Mouse (Mus musculus) heart, embryonic 16.5 days (tissue): ENCODE measurements at regions not wholly inside any gene's neighbourhood (a gene's known extent, or its start where the extent isn't known, plus 50 kb on each side); places are given as distances from the start of the nearest gene placed in this dataset.

Experiments used
- ATAC-seq: fragments of 200-750 bp; cut with Nextera tagmentation; replicated peaks from 2 replicates; pipeline ENCODE4 v1.8.0; 2017; ENCODE audit warnings: moderate number of reproducible peaks; ENCODE audit not compliant: insufficient read depth, low FRiP score; ENCODE audit errors: extremely low read depth
- H3K27ac ChIP-seq: fragments of 300-500 bp; sonication (generic); 2 replicates; pipeline ENCODE4 v1.5.1; 2014; ENCODE audit warnings: mild to moderate bottlenecking, low read length, control low read depth, moderate library complexity
- H3K27me3 ChIP-seq: fragments of 300-500 bp; sonication (generic); 2 replicates; pipeline ENCODE4 v1.6.1; 2014; ENCODE audit warnings: low read length, mixed read lengths; ENCODE audit not compliant: control insufficient read depth, insufficient read depth
- H3K36me3 ChIP-seq: fragments of 300-500 bp; sonication (generic); 2 replicates; pipeline ENCODE4 v1.6.1; 2014; ENCODE audit not compliant: control insufficient read depth, insufficient read depth
- H3K4me1 ChIP-seq: fragments of 300-500 bp; sonication (generic); 2 replicates; pipeline ENCODE4 v1.6.1; 2014; ENCODE audit warnings: low read length, mixed read lengths; ENCODE audit not compliant: control insufficient read depth, insufficient read depth
- H3K4me2 ChIP-seq: fragments of 300-500 bp; sonication (generic); 2 replicates; pipeline ENCODE4 v1.6.1; 2014; ENCODE audit warnings: low read depth, mild to moderate bottlenecking, control low read depth, low read length
- H3K4me3 ChIP-seq: fragments of 300-500 bp; sonication (generic); 2 replicates; pipeline ENCODE4 v1.5.1; 2014; ENCODE audit warnings: mild to moderate bottlenecking, control low read depth, low read length
- H3K9ac ChIP-seq: fragments of 300-500 bp; sonication (generic); 2 replicates; pipeline ENCODE4 v1.6.1; 2014; ENCODE audit warnings: low read length, control low read depth
- H3K9me3 ChIP-seq: fragments of 300-500 bp; sonication (generic); replicated peaks from 2 replicates; pipeline ENCODE4 v1.6.1; 2016; ENCODE audit warnings: low read length; ENCODE audit not compliant: control insufficient read depth
- WGBS: fragments of 180-500 bp; shearing (Covaris S2); extraction: QIAGEN DNeasy Blood & Tissue Kit; methylation state at CpG from one replicate; pipeline ENCODE4 v1.1.7; 2014; 5-methylcytosine and 5-hydroxymethylcytosine counted together

DNA sequence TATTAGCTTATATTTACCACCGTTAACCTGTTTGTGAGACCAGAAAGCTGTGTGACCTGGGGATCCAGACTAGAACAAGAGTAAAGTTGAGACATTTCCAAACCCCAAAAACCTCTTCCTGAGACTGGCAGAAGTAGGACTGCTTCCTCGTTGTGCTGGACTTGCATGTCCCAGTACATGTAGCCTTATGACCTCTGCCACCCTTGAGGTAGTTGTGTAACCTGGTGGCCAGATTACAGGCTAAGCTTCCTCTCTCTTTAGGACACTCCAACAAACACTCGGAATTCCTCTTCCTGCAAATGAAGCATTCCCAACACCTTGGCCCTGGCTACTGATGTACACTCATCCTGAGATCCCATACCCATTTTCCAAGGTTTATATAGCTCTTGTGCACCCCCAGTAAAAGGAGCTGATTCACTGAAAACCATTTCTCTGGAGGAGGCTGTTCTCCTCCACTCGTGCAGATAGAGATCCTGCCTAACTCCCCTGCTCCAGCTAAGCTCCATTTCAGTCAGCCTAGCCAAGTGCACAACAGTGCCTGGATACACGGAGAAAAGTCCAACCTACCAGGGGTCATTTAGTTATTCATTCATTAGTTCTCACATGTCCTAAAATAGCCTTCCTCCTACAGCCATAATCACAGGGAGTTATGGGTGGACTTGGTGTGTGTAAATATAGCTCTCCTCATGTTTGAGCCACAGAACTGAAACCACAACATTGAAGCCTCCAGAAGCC lies 289.4 kb downstream of the Pmp22 start:
- Histone ChIP-seq H3K4me2 (no peak overlapping the region), H3K27me3 (no peaks in the 10 kb centered on the region)

DNA sequence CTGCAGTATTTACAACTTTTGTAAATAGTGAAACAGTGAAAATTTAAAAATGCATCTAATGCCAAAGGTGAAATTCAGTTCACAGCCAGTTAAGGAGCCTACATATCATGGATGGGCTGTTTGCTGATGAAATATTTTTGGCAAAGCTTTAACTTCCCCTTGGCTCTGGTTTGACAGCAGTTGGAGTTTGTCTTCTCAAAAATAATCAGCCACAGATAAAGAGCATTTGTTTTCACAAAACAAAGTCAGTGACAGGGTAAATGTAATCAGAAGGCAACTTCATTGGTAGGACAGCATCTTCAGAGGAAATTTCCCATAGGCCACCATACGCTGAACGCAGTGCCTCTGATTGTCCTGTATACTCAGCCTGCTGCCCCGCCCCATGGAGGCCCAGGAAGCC lies 291.6 kb downstream of the Pmp22 start:
- H3K9ac ChIP-seq, result no peak overlapping the region
- no peaks in the 10 kb centered on the region; the same call in 1 of the 2 replicates for H3K9me3 ChIP-seq
- no peak overlapping the region for H3K4me2 ChIP-seq
- no peaks in the 10 kb centered on the region for H3K27me3 ChIP-seq
- 61% methylated on average over 3 of the region's 3 CpGs for WGBS
- no peak for ATAC-seq
- H3K4me1 ChIP-seq, result peaks cover 4% of the 10 kb centered on the region
- no peaks in the 10 kb centered on the region for H3K36me3 ChIP-seq
- H3K4me3 ChIP-seq, result no peak overlapping the region
- no peak overlapping the region for H3K27ac ChIP-seq

More for the DNA sequence above, 289.4 kb downstream of the Pmp22 start:
- ATAC-seq, result no peak
- H3K4me1 ChIP-seq, result peaks cover 4% of the 10 kb centered on the region
- WGBS, result 61% methylated on average over 5 of the region's 5 CpGs
- no peak overlapping the region for H3K27ac ChIP-seq
- H3K36me3 ChIP-seq, result no peaks in the 10 kb centered on the region
- no peaks in the 10 kb centered on the region for H3K9me3 ChIP-seq
- no peak overlapping the region for H3K9ac ChIP-seq
- H3K4me3 ChIP-seq, result no peak overlapping the region

DNA sequence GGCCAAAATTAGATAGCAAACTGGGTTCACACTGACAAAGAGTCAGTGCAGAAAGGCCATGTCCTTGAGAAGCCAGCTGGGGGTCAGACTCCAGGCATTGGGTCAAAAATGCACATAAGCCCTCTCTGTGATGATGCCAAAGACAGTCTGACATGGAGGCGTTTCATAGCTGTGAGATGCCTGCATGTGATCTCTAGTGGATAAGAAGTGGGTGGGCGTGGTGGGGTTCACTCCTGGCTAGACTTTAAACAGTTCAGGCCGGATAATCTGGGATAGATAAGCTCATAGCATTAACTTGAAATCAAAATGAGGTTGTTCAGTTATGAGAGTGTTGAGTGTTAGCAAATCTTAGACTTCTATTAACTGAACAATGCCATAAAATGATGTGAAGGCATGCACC lies 293.3 kb downstream of the Pmp22 start:
- Histone ChIP-seq H3K4me1 (peaks cover 4% of the 10 kb centered on the region), H3K27me3 (no peaks in the 10 kb centered on the region), H3K4me2 (no peak overlapping the region), H3K9ac (no peak overlapping the region), H3K4me3 (no peak overlapping the region), H3K36me3 (no peaks in the 10 kb centered on the region), H3K27ac (no peak overlapping the region), H3K9me3 (no peaks in the 10 kb centered on the region; the same call in 1 of the 2 replicates)
- 31% methylated on average over 3 of the region's 3 CpGs for WGBS
- no peak for ATAC-seq

DNA sequence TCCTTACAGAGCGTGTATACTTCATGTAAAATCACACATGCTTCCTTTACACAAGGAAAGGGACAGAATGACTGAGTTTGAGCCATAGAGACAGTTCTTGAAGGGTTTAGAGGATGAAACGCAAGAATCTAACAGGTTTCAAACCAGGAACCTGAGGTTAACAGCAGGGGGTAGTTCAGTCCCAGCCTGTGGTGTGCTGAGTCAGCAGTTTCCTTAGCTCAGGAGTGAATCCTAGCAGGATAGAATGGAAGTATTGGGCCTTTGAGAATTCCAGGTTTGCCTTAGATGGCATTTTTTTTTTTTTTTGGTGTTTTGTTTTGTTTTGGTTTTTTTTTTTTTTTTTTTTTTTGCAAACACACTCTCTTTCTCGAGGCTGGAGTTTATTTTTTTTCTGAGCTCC lies 295.5 kb downstream of the Pmp22 start:
- H3K9me3 ChIP-seq, result no peaks in the 10 kb centered on the region; the same call in 1 of the 2 replicates
- no peaks in the 10 kb centered on the region for H3K27me3 ChIP-seq
- H3K4me1 ChIP-seq, result peaks cover 4% of the 10 kb centered on the region
- no peak overlapping the region for H3K4me3 ChIP-seq
- WGBS, result 71% methylated on average over 3 of the region's 3 CpGs
- no peak for ATAC-seq
- H3K4me2 ChIP-seq, result no peak overlapping the region
- H3K27ac ChIP-seq, result no peak overlapping the region
- no peaks in the 10 kb centered on the region for H3K36me3 ChIP-seq
- H3K9ac ChIP-seq, result no peak overlapping the region

DNA sequence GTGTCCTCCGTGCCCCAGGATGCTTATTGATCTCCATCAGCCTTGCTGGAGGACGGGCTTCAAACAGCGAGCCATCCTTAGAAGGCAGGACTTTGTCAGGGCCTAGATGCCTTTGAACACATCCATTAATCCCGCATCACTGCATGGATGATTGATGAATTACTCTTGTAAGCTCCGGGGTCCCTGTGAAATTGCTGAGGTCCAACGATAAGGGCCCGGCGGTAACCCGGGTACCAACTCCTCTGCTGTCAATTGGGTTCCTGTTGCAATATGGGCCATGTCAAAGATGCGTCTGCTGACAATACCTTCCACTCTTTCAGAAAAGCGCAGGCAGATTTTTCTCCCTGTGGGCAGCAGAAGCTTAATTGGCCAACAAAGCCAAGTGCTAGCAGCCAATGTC lies 297.0 kb downstream of the Pmp22 start:
- no peak overlapping the region for H3K4me3 ChIP-seq
- 67% methylated on average over 11 of the region's 11 CpGs for WGBS
- no peak overlapping the region for H3K9ac ChIP-seq
- peaks cover 4% of the 10 kb centered on the region for H3K4me1 ChIP-seq
- no peak for ATAC-seq
- H3K27ac ChIP-seq, result no peak overlapping the region
- no peaks in the 10 kb centered on the region; the same call in 1 of the 2 replicates for H3K9me3 ChIP-seq
- no peaks in the 10 kb centered on the region for H3K36me3 ChIP-seq
- no peak overlapping the region for H3K4me2 ChIP-seq
- H3K27me3 ChIP-seq, result no peaks in the 10 kb centered on the region

DNA sequence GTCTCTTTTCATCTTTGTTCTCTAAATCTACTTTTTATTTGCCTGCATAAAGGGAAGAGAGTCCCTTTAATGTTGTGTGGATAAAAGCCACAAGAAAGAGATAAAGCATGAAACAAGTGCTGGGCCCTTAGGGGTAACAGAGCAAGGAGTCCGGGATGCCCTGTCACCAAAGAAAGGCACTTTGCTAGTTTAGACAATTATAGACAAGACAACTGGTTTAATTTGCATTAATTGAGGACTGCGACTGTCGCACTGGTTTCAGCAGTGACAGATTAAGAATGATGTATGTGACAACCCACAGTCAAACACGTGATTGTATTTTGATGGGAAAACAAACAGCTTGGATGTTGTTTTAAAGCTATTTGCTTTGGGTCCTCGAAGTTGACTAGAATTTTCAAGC lies 325.0 kb downstream of the Pmp22 start:
- H3K4me2 ChIP-seq, result no peak overlapping the region
- 69% methylated on average over 5 of the region's 5 CpGs for WGBS
- no peak for ATAC-seq
- 0 out of 2 replicates have a peak, but pooled peaks cover 4% of the 10 kb centered on the region for H3K9me3 ChIP-seq
- H3K4me3 ChIP-seq, result no peak overlapping the region
- no peak overlapping the region for H3K9ac ChIP-seq
- H3K36me3 ChIP-seq, result no peaks in the 10 kb centered on the region
- H3K27me3 ChIP-seq, result no peaks in the 10 kb centered on the region
- H3K4me1 ChIP-seq, result peaks cover 6% of the 10 kb centered on the region; the same call in 1 of the 2 replicates
- no peak overlapping the region for H3K27ac ChIP-seq

DNA sequence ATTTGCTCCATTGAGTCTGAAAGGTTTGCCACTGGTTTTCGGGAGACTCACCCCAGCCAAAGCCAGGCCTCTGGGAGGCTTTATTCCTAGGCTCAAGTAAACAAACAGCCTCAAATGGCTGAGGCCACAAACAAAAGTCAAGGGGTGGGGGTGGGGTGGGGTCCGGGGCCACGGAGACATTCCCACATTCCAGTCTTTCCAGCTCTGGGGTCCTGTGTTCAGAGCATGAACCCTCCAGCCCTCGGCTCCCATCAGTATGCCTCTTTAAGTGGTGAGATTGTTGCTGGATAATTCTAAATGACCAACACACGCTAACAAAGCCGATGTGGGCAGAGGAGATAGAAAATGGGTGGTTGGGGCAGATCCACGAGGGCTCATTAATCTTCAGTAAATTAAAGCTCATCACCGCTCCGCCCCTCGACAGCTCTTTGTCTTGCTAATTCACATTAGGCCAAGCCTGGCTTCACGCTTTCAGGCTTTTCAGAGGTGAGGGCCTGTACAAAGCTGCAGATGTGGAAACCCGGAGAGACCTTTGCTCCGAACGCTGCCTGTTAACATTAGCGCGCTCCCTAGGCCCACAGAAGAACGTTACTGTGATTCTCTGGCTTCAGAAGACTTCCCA lies 326.2 kb downstream of the Pmp22 start:
- no peaks in the 10 kb centered on the region for H3K27me3 ChIP-seq
- H3K4me1 ChIP-seq, result peaks cover 6% of the 10 kb centered on the region; the same call in 1 of the 2 replicates
- no peak overlapping the region for H3K4me3 ChIP-seq
- no peak overlapping the region for H3K9ac ChIP-seq
- H3K4me2 ChIP-seq, result no peak overlapping the region
- no peaks in the 10 kb centered on the region for H3K36me3 ChIP-seq
- H3K27ac ChIP-seq, result no peak overlapping the region
- 0 out of 2 replicates have a peak, but pooled peaks cover 4% of the 10 kb centered on the region for H3K9me3 ChIP-seq
- 58% methylated on average over 17 of the region's 17 CpGs for WGBS
- no peak for ATAC-seq

DNA sequence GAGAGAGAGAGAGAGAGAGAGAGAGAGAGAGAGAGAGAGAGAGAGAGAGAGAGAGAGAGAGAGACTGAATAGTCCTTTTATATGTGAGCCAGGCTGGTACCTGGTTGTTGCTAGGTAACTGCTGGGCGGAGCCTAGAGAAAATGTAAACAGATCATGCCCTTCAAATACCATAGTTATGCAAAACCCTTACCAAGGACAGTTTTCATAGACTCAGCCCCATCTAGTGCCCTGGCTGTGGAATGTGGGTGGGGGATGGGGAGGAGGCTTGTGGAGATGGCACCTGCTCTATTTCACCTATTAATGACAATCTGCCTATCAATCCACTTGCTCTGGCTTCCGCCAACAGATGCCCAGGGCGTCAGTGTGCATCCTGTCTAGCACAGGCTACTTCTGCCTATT lies 327.6 kb downstream of the Pmp22 start:
- Histone ChIP-seq H3K4me1 (peaks cover 6% of the 10 kb centered on the region; the same call in 1 of the 2 replicates), H3K4me3 (no peak overlapping the region), H3K9ac (no peak overlapping the region), H3K27me3 (no peaks in the 10 kb centered on the region), H3K9me3 (0 out of 2 replicates have a peak, but pooled peaks cover 4% of the 10 kb centered on the region), H3K36me3 (no peaks in the 10 kb centered on the region), H3K27ac (no peak overlapping the region), H3K4me2 (no peak overlapping the region)
- 66% methylated on average over 3 of the region's 3 CpGs for WGBS
- ATAC-seq, result no peak

DNA sequence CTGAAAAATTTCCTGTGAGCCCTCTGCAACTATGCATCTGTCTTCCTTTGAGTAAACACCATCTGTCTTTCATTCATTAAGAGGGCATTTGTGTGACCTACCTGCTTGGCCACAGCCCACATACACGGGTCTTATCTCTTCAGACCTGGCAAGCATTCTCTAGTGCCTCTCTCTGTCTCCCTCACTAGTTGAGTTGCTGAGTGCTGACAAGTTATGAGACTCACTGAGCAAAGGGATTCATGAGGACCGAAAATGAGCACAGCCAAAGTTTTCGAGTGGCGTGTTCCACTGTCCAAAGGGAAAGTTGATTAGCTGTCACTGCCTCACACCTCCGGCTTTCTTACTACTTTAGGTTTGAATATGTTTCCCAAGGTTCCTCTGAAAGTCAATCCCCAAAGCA lies 328.5 kb downstream of the Pmp22 start:
- Histone ChIP-seq H3K9me3 (0 out of 2 replicates have a peak, but pooled peaks cover under 1% of the 10 kb centered on the region), H3K9ac (no peak overlapping the region), H3K4me2 (0 out of 2 replicates have a peak overlapping the region, but pooled peaks have one; percentile 3), H3K4me3 (no peak overlapping the region), H3K27me3 (no peaks in the 10 kb centered on the region), H3K4me1 (peaks cover 6% of the 10 kb centered on the region; the same call in 1 of the 2 replicates), H3K36me3 (no peaks in the 10 kb centered on the region), H3K27ac (peak overlapping the region; percentile 2; the same call in 1 of the 2 replicates)
- ATAC-seq, result peak; percentile 45; the same call in 1 of the 2 replicates
- WGBS, result 24% methylated on average over 5 of the region's 5 CpGs
